Mouse (Mus musculus) MEL (cell line): ENCODE data around the gene Ctcf. TPM values are rescaled to one million over a fixed set of nuclear protein-coding genes. Genes with fewer than 3 reads are reported as not detected.
A peak's percentile ranks its signal among the peaks of the same experiment; 100 is the strongest.

Source experiments
- DNase-seq: peaks from one replicate; pipeline ENCODE4 v3.0.0; 2011; ENCODE audit warnings: low read depth, low spot score
- H3K27ac ChIP-seq: 2 replicates; pipeline ENCODE4 v1.5.1; 2012; ENCODE audit warnings: low read depth, mild to moderate bottlenecking, control low read depth, low read length, moderate library complexity; ENCODE audit not compliant: control insufficient read depth
- H3K27me3 ChIP-seq, 2 experiments: fragments of 150-350 bp in 1 of 2; sonication (generic) in 1 of 2; 2 replicates each; pipeline ENCODE4 v1.6.1; 2012; ENCODE audit warnings: low read length in 2 of 2, mild to moderate bottlenecking in 2 of 2, improper control_type of control experiment in 1 of 2, moderate library complexity in 1 of 2; ENCODE audit not compliant: insufficient read depth in 2 of 2, control insufficient read depth in 1 of 2
- H3K36me3 ChIP-seq, 2 experiments: 2 replicates each; pipeline ENCODE4 v1.6.1; 2012 to 2014; ENCODE audit warnings: low read length in 2 of 2, improper control_type of control experiment in 1 of 2, inconsistent platforms in 1 of 2, mild to moderate bottlenecking in 1 of 2; ENCODE audit not compliant: insufficient read depth in 2 of 2, control insufficient read depth in 1 of 2
- H3K4me1 ChIP-seq, 2 experiments: fragments of 150-350 bp in 1 of 2; sonication (generic) in 1 of 2; 2 replicates each; pipeline ENCODE4 v1.6.1; 2012; ENCODE audit warnings: low read length in 2 of 2, improper control_type of control experiment in 1 of 2, mild to moderate bottlenecking in 1 of 2; ENCODE audit not compliant: insufficient read depth in 2 of 2, control insufficient read depth in 1 of 2
- H3K4me3 ChIP-seq, 2 experiments: fragments of 150-350 bp in 1 of 2; sonication (generic) in 1 of 2; 2 replicates each; pipeline ENCODE4 v1.5.1; 2012; ENCODE audit warnings: low read depth in 2 of 2, low read length in 2 of 2, mild to moderate bottlenecking in 2 of 2, moderate library complexity in 2 of 2, control low read depth in 1 of 2, improper control_type of control experiment in 1 of 2; ENCODE audit not compliant: control insufficient read depth in 1 of 2, insufficient read depth in 1 of 2
- H3K79me2 ChIP-seq: 2 replicates; pipeline ENCODE4 v1.6.1; 2012; ENCODE audit warnings: mild to moderate bottlenecking, low read length, moderate library complexity; ENCODE audit not compliant: control insufficient read depth, poor library complexity, insufficient read depth
- H3K9ac ChIP-seq: 2 replicates; pipeline ENCODE4 v1.6.1; 2012; ENCODE audit warnings: low read depth, mild to moderate bottlenecking, control low read depth, low read length, moderate library complexity; ENCODE audit not compliant: control insufficient read depth, poor library complexity, severe bottlenecking
- H3K9me3 ChIP-seq: fragments of 150-350 bp; sonication (generic); replicated peaks from 2 replicates; pipeline ENCODE4 v1.6.1; 2012; ENCODE audit warnings: mild to moderate bottlenecking, low read length, improper control_type of control experiment, moderate library complexity; ENCODE audit not compliant: insufficient read depth
- BHLHE40 ChIP-seq: IDR thresholded peaks from 2 replicates; pipeline ENCODE4 v1.6.1; 2012; ENCODE audit warnings: low read depth, mild to moderate bottlenecking, inconsistent platforms, low read length, improper control_type of control experiment, borderline replicate concordance
- CHD1 ChIP-seq: IDR thresholded peaks from 2 replicates; pipeline ENCODE4 v1.6.1; 2012; ENCODE audit warnings: low read depth, mild to moderate bottlenecking, inconsistent platforms, low read length, improper control_type of control experiment
- CHD2 ChIP-seq: IDR thresholded peaks from 2 replicates; pipeline ENCODE4 v1.6.1; 2011; ENCODE audit warnings: low read length, improper control_type of control experiment
- E2F4 ChIP-seq: IDR thresholded peaks from 2 replicates; pipeline ENCODE4 v1.6.1; 2011; ENCODE audit warnings: low read depth, low read length, improper control_type of control experiment, borderline replicate concordance
- ELF1 ChIP-seq: IDR thresholded peaks from 2 replicates; pipeline ENCODE4 v1.6.1; 2014; ENCODE audit warnings: low read depth, mild to moderate bottlenecking, inconsistent platforms, low read length, improper control_type of control experiment, moderate library complexity
- EP300 ChIP-seq, 2 experiments: IDR thresholded peaks; 2 replicates each; pipeline ENCODE4 v1.6.1; 2011; ENCODE audit warnings: improper control_type of control experiment in 2 of 2, low read length in 2 of 2, low read depth in 1 of 2, mild to moderate bottlenecking in 1 of 2
- ETS1 ChIP-seq: IDR thresholded peaks from 2 replicates; pipeline ENCODE4 v1.6.1; 2012; ENCODE audit warnings: low read depth, mild to moderate bottlenecking, inconsistent platforms, low read length, improper control_type of control experiment, moderate library complexity
- GABPA ChIP-seq: IDR thresholded peaks from 2 replicates; pipeline ENCODE4 v1.6.1; 2012; ENCODE audit warnings: low read depth, mild to moderate bottlenecking, inconsistent platforms, low read length, improper control_type of control experiment, moderate library complexity
- HCFC1 ChIP-seq: IDR thresholded peaks from 2 replicates; pipeline ENCODE4 v1.6.1; 2012; ENCODE audit warnings: low read depth, mild to moderate bottlenecking, inconsistent platforms, low read length, improper control_type of control experiment, moderate library complexity
- JUND ChIP-seq: IDR thresholded peaks from 2 replicates; pipeline ENCODE4 v1.6.1; 2011; ENCODE audit warnings: low read depth, mild to moderate bottlenecking, improper control_type of control experiment, low read length
- KAT2A ChIP-seq: conservative IDR thresholded peaks from 2 replicates; pipeline ENCODE4 v1.6.1; 2012; ENCODE audit warnings: low read depth, low read length, improper control_type of control experiment, inconsistent platforms
- MAFK ChIP-seq: IDR thresholded peaks from 2 replicates; pipeline ENCODE4 v1.6.1; 2011; ENCODE audit warnings: low read depth, mild to moderate bottlenecking, low read length, improper control_type of control experiment, borderline replicate concordance
- MAX ChIP-seq: IDR thresholded peaks from 2 replicates; pipeline ENCODE4 v1.6.1; 2011; ENCODE audit warnings: low read length, improper control_type of control experiment
- MAZ ChIP-seq: IDR thresholded peaks from 2 replicates; pipeline ENCODE4 v1.6.1; 2012; ENCODE audit warnings: low read depth, mild to moderate bottlenecking, inconsistent platforms, low read length, improper control_type of control experiment
- MEF2A ChIP-seq: IDR thresholded peaks from 2 replicates; pipeline ENCODE4 v1.6.1; 2014; ENCODE audit warnings: low read depth, mild to moderate bottlenecking, inconsistent platforms, low read length, improper control_type of control experiment; ENCODE audit not compliant: poor library complexity, insufficient replicate concordance, severe bottlenecking; ENCODE audit errors: extremely low read depth
- MYB ChIP-seq: IDR thresholded peaks from 2 replicates; pipeline ENCODE4 v1.6.1; 2011; ENCODE audit warnings: mild to moderate bottlenecking, low read depth, low read length, improper control_type of control experiment
- MYC ChIP-seq: IDR thresholded peaks from 2 replicates; pipeline ENCODE4 v1.6.1; 2011; ENCODE audit warnings: low read depth, mild to moderate bottlenecking, low read length, improper control_type of control experiment, moderate library complexity
- NELFE ChIP-seq: IDR thresholded peaks from 2 replicates; pipeline ENCODE4 v1.6.1; 2011; ENCODE audit warnings: low read depth, low read length, improper control_type of control experiment
- POLR2A ChIP-seq, 2 experiments: IDR thresholded peaks; 2 replicates each; pipeline ENCODE4 v1.6.1; 2011 to 2012; ENCODE audit warnings: low read length in 2 of 2, mild to moderate bottlenecking in 2 of 2, control low read depth in 1 of 2, improper control_type of control experiment in 1 of 2, low read depth in 1 of 2, moderate library complexity in 1 of 2; ENCODE audit not compliant: control insufficient read depth in 1 of 2, insufficient read depth in 1 of 2, poor library complexity in 1 of 2
- POLR2AphosphoS2 ChIP-seq: IDR thresholded peaks from 2 replicates; pipeline ENCODE4 v1.6.1; 2011; ENCODE audit warnings: low read length, improper control_type of control experiment
- RAD21 ChIP-seq: IDR thresholded peaks from 2 replicates; pipeline ENCODE4 v1.6.1; 2011; ENCODE audit warnings: mild to moderate bottlenecking, low read depth, low read length, improper control_type of control experiment
- RCOR1 ChIP-seq: IDR thresholded peaks from 2 replicates; pipeline ENCODE4 v1.6.1; 2012; ENCODE audit warnings: low read depth, mild to moderate bottlenecking, inconsistent platforms, low read length, improper control_type of control experiment
- SIN3A ChIP-seq: IDR thresholded peaks from 2 replicates; pipeline ENCODE4 v1.6.1; 2012; ENCODE audit warnings: low read length, improper control_type of control experiment, inconsistent platforms
- SMC3 ChIP-seq: IDR thresholded peaks from 2 replicates; pipeline ENCODE4 v1.6.1; 2011; ENCODE audit warnings: low read depth, low read length, improper control_type of control experiment
- TAL1 ChIP-seq: IDR thresholded peaks from 2 replicates; pipeline ENCODE4 v1.6.1; 2012; ENCODE audit warnings: mild to moderate bottlenecking, inconsistent platforms, low read length, moderate library complexity, mixed read lengths
- TBP ChIP-seq: IDR thresholded peaks from 2 replicates; pipeline ENCODE4 v1.8.0; 2011; ENCODE audit warnings: low read depth, low read length, improper control_type of control experiment
- UBTF ChIP-seq: IDR thresholded peaks from 2 replicates; pipeline ENCODE4 v1.6.1; 2012; ENCODE audit warnings: low read depth, mild to moderate bottlenecking, inconsistent platforms, low read length, improper control_type of control experiment, moderate library complexity, borderline replicate concordance; ENCODE audit not compliant: insufficient read depth
- ZC3H11A ChIP-seq: IDR thresholded peaks from 2 replicates; pipeline ENCODE4 v1.6.1; 2012; ENCODE audit warnings: low read depth, mild to moderate bottlenecking, inconsistent platforms, low read length, improper control_type of control experiment
- ZMIZ1 ChIP-seq: IDR thresholded peaks from 2 replicates; pipeline ENCODE4 v1.6.1; 2012; ENCODE audit warnings: low read depth, mild to moderate bottlenecking, inconsistent platforms, low read length, improper control_type of control experiment, moderate library complexity
- ZNF384 ChIP-seq: IDR thresholded peaks from 2 replicates; pipeline ENCODE4 v1.6.1; 2012; ENCODE audit warnings: low read depth, mild to moderate bottlenecking, inconsistent platforms, low read length, improper control_type of control experiment
- polyA plus RNA-seq, 2 experiments: library from polyadenylated mRNA; stranded (reverse) in 1 of 2; unstranded in 1 of 2; fragments of >175 nt in 1 of 2; fragments of >200 nt in 1 of 2; gene quantifications; 2 replicates each; pipeline versions ENCODE4 v1.2.1 to v1.2.4; 2012; ENCODE audit warnings: low replicate concordance in 2 of 2, low read depth in 1 of 2; ENCODE audit not compliant: insufficient read length in 2 of 2, insufficient read depth in 1 of 2, missing spikeins in 1 of 2
- total RNA-seq: library from RNA; depleted of rRNA; stranded (reverse); fragments of 300-350 nt; gene quantifications from 2 replicates; pipeline ENCODE4 v1.2.3, GENCODE M21; 2012

Ctcf gene
- total and polyA plus RNA-seq, 3 experiments: 40.7 to 670 (median 87.1) TPM

DNA sequence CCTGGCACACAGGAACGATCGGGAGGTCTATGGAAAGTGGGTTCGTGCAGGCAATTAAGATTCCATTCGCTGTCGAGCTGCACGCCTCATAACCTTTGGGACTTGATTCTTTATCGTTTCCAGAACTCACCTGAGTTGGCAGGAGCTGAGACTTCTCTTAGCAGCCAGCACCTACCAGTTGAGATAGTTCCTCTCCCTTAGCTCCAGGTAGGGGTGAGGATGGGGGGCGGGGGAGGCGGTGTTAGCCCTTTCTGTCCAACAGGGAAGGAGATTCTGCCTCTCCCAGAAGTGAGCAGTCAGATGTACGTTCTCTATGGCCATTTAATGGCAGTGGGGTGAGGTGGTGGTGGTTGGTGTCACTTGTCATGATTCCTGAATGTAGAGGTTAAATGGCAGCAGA is 29.3 kb upstream of the Ctcf start:
- peak overlapping the region; percentile 94 for H3K27ac ChIP-seq
- peaks cover 61% of the 10 kb centered on the region for H3K79me2 ChIP-seq
- no peaks in the 10 kb centered on the region for H3K9me3 ChIP-seq
- DNase-seq: no peak
- peaks cover 23 to 58% of the 10 kb centered on the region in 2 experiments for H3K4me1 ChIP-seq
- TF ChIP-seq SIN3A: peak; percentile 3; the same call in 1 of the 2 replicates
- no peak for TF ChIP-seq CHD2
- no peak for TF ChIP-seq EP300 (IDR thresholded peaks at IDR 0.05; ENCODE audit: low read depth in 1 of 2, low read length in 2 of 2)
- TF ChIP-seq MAZ: no peak
- TF ChIP-seq ETS1: 0 out of 2 replicates have a peak, but pooled peaks have one; percentile 1
- no peak for TF ChIP-seq ZNF384
- no peak for TF ChIP-seq BHLHE40
- H3K27me3 ChIP-seq: no peaks in the 10 kb centered on the region
- H3K9ac ChIP-seq: peak overlapping the region; percentile 92
- peaks cover 12 to 55% of the 10 kb centered on the region in 2 experiments for H3K36me3 ChIP-seq
- H3K4me3 ChIP-seq: peak overlapping the region; percentile 81 to 96

GRCm38 (mm10) chr8:105607684-105608083 is 28.7 kb upstream of the Ctcf start:
- peaks cover 68% of the 10 kb centered on the region for H3K79me2 ChIP-seq
- no peaks in the 10 kb centered on the region for H3K9me3 ChIP-seq
- DNase-seq: peak; percentile 92
- peak overlapping the region; percentile 94 for H3K27ac ChIP-seq
- peak overlapping the region; percentile 81 to 96; a peak in 3 of 4 replicates for H3K4me3 ChIP-seq
- no peaks in the 10 kb centered on the region for H3K27me3 ChIP-seq
- peak overlapping the region; percentile 92 for H3K9ac ChIP-seq
- H3K36me3 ChIP-seq: peaks cover 12 to 54% of the 10 kb centered on the region in 2 experiments
- peaks cover 23 to 58% of the 10 kb centered on the region in 2 experiments for H3K4me1 ChIP-seq
- TF ChIP-seq MEF2A: no peak
- TF ChIP-seq MYB: no peak
- no peak for TF ChIP-seq BHLHE40
- no peak for TF ChIP-seq KAT2A
- no peak for TF ChIP-seq HCFC1
- TF ChIP-seq ZNF384: no peak
- no peak for TF ChIP-seq POLR2AphosphoS2
- TF ChIP-seq MAFK: no peak
- TF ChIP-seq SMC3: no peak; the same call in 1 of the 2 replicates
- TF ChIP-seq EP300 (IDR thresholded peaks at IDR 0.05; ENCODE audit: low read depth in 1 of 2, low read length in 2 of 2): peak in 1 of 2 experiments; percentile 50; a peak in 2 of 4 replicates
- no peak for TF ChIP-seq JUND
- TF ChIP-seq E2F4: no peak
- TF ChIP-seq TBP: no peak
- peak in 1 of 2 experiments; percentile 30; a peak in 1 of 4 replicates for TF ChIP-seq POLR2A (IDR thresholded peaks at IDR 0.05; ENCODE audit: control insufficient read depth in 1 of 2, insufficient read depth in 1 of 2, low read depth in 1 of 2, low read length in 2 of 2, poor library complexity in 1 of 2)
- 0 out of 2 replicates have a peak, but pooled peaks have one; percentile 25 for TF ChIP-seq RCOR1
- no peak for TF ChIP-seq NELFE
- TF ChIP-seq SIN3A: peak; percentile 55; the same call in 1 of the 2 replicates
- TF ChIP-seq MYC: peak; percentile 95
- TF ChIP-seq RAD21: no peak
- 0 out of 2 replicates have a peak, but pooled peaks have one; percentile 7 for TF ChIP-seq ETS1
- TF ChIP-seq GABPA: no peak
- no peak for TF ChIP-seq TAL1
- TF ChIP-seq MAX: peak; percentile 94
- no peak for TF ChIP-seq ELF1
- TF ChIP-seq CHD2: no peak
- no peak for TF ChIP-seq ZMIZ1
- TF ChIP-seq CHD1: 0 out of 2 replicates have a peak, but pooled peaks have one; percentile 61
- no peak for TF ChIP-seq UBTF
- TF ChIP-seq ZC3H11A: no peak
- no peak for TF ChIP-seq MAZ
